Mouse (Mus musculus): ENCODE results near the gene Tiam2.

Gene Tiam2

GRCm38 (mm10) chr17:3396881-3397281, 70.5 kb downstream of the Tiam2 start:
- DNase-seq (ENCODE audit: low spot score): no peak

DNA sequence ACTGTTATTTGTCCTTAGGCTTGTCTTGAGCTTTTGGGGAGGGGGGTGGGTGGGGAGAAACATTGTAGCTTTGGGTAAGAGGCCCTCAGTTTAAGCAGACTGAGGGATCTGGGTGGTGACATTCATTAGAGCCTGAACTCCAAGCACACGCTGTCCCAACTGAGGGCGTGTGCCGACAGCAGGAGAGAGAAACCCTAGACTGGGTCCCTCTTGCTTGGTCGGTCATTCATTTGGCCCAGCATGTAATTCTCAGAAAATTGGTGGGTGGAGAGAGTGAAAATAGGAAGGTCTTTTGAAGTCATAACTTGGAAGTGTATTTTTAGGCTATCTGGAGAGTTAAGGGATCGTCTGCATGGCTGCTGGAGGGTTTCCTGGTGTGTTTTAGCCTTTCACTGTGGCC, 71.5 kb downstream of the Tiam2 start:
- DNase-seq (ENCODE audit: low spot score): no peak

GRCm38 (mm10) chr17:3405350-3406073, 79.1 kb downstream of the Tiam2 start:
- DNase-seq (ENCODE audit: low spot score): no peak

GRCm38 (mm10) chr17:3407051-3407450, 80.7 kb downstream of the Tiam2 start:
- DNase-seq (ENCODE audit: low spot score): peak; percentile 52

DNA sequence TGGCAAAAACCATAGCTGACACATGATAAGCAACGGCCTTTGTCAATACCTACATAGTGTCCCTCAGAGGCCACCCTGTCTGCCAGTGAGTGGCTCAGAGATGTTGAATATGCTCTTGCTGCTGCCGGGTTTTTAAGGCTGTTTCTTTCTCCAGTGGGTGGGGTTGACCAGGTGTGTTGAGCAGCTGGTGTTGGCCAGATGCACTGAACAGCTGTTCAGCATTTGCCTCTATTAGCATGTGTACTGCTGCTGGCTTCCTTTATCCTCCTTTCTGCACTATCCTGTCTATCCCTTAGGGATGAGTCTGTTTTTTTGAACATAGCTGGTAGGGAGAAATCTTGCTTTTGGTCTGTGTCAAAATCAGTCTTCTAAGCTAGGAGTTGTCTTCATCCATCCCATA, 83.9 kb downstream of the Tiam2 start:
- no peak for DNase-seq (ENCODE audit: low spot score)

GRCm38 (mm10) chr17:3412771-3413170, 86.4 kb downstream of the Tiam2 start:
- DNase-seq (ENCODE audit: low spot score): no peak

DNA sequence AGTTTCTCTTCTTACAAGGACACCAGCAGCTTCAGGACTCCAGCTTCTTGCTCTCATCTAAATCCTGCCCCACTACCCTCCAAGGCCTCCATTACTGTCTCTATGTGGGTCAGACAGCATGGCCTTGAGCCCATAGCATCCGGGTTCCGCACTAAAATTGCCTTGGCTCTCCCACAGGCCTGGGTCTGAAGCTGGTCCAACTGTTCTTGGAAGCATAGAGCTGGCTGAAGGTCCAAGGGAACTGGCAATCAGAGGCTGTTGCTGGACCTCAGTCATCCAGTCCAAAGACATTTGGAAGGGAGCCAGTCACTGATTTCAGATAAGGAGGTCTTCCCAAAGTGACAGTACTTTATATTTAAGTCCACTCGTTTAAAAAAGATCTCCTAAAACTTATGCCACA, 89.2 kb downstream of the Tiam2 start:
- no peak for DNase-seq (ENCODE audit: low spot score)

DNA sequence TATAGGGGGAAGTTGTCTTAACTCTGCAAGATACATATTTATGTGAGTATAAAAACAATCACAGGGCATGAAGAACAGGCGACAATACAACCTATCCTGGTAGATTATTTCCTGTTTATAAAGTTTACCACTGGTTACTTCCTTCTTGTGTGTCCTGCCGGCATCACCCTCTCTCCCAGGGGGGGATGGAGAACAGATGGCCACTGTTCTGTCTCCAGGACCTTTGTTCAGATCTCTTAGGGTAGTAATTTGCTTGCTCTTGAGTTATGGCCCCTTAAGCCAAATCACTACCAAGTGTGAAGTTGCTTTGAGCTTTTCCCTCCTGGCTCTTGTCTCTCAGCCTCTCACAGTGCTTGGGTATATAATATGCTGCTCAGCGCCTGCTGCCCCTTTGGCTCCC, 90.0 kb downstream of the Tiam2 start:
- DNase-seq (ENCODE audit: low spot score): peak; percentile 15

- no peak for DNase-seq (ENCODE audit: low spot score)
Measured at GRCm38 (mm10) chr17:3419368-3419928, 93.1 kb downstream of the Tiam2 start.

DNA sequence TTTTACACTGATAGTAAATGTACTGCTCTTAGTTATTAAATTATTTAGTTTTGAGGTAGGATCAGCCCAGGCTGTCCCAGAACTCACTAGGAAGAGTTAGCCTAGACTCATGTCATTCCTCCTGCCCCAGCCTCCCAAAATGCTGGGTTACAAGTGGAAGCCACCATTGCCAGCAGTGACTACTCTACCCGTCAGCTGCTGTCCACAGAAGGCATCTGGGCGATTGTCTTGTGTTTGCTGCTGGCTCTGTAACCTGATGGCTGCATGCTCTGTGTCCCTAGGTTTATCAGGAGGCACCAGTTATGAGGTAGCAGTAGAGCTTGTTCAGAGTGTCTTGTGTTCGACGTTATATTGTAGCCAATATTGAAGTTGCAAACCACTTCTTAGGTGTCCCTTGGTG, 93.8 kb downstream of the Tiam2 start:
- no peak for DNase-seq (ENCODE audit: low spot score)

DNA sequence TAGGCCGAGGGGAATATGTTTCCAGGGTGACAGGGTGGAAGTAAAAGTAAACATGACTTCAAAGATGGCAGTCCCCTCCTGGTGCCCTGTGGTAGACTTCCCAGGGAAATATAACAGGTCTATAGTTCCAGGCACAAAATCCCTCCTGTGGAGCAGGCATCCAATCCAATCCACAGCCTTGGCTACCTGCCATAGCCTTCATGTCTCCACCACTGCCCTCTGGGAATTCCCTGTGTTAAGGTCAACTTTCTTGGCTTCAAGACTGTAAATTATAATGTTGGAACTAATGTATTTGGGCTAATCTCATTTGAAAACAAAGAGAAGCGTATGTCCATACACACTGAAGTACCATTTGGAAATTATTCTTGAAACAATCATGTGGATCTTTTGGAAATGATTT, 97.0 kb downstream of the Tiam2 start:
- no peak for DNase-seq (ENCODE audit: low spot score)

DNA sequence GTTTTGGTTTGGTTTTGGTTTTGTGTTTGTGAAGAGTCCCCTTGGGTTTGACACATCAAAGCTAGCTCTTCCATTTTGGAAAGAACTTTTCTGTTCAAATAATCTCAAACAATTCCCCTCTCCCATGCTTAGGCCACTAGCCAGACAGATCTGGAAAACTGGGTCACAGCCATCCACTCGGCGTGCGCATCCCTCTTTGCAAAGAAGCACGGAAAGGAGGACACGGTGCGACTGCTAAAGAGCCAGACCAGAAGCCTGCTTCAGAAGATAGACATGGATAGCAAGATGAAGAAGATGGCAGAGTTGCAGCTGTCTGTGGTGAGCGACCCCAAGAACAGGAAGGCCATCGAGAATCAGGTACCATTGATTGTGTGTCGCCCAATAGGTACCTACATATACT, 102.3 kb downstream of the Tiam2 start:
- no peak for DNase-seq (ENCODE audit: low spot score)

DNA sequence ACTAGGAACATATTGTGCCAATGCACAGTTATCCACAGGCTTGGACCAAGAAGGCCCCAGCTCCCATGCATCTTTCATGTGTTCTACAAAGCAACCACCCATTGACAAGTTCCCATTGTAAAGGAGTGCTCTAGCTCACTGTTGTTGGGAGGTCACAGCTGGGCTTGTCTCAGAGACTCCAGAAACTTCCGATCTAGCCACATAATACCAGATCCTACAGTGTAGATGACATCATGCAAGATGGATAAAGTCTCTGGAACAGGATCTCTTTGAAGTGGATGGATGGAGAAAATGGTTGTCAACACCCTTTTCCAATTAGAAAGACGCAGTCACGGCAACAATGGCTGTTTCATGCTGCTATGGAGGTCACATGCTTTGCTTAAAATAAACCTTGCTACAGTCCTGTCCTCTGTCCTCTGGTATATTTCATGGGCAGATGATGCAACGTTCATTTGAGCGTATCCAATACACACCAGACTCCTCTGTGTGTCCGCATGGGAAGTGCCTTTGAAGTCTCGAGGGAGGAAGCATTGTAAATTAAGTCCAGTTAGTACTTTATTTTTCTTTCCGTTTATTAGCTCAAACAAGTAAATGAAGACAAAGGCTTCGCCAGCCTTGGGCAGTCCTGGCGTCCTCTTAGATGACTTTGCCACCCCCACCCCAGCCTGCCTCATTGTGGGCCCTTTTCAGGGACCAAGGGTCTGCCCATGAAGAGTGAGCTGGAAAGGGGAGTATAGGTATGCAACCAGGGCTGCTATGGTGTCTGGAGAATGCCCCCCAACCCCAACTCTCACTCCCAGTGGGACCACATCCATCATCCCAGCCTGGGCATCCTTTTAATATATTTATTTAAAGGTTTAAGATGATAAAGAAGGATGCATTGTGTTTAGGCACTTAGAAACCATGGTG, 106.5 kb downstream of the Tiam2 start:
- DNase-seq (ENCODE audit: low spot score): peak; percentile 28

DNA sequence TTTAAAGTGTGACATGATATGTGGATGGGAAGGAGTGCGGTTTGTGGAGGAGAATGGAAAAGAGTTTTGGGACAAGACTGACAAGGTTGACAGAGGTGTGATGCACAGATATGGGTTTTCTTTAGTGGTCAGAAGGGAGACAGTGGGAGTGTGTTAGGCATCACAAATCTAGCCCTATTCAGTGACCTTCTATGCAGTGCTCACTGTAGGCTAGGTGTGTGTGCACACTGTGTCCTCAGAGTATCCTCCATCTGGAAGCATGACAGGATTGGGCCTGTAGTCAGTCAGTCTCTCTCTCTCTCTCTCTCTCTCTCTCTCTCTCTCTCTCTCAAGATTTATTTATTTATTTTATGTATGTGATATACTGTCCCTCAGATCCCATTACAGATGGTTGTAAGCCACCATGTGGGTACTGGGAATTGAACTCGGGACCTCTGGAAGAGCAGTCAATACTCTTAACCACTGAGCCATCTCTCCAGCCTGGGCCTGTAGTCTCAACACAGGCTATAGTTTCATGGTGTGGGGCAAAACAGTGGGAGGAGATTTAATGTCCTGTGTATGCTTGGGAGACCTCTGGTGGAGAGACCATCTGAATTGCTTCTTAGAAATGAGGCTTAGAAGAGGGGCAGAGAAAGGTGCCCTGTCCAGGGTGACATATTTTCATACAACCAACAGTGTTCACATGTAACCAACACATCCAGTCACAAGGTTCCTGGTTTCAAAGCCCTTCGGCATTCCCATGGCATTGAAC, 107.3 kb downstream of the Tiam2 start:
- no peak for DNase-seq (ENCODE audit: low spot score)

DNA sequence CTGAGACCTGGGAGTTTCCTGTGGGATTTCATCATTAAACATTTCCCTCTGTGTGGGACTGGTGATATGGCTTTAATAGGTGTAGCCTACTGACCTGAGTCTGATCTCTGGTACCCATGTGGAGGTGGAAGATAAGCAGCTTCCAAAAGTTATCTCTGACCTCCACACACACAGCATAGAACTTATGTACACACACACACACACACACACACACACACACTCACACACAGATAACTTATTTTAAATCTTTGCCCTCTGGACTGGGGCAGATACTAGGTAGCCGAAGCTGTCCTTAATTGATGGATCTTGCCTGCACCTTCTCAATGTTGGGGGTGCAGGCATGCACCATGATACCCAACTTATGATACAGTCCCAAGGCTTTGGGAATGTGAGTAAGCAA, 108.9 kb downstream of the Tiam2 start:
- no peak for DNase-seq (ENCODE audit: low spot score)

- DNase-seq (ENCODE audit: low spot score): peak; percentile 21
Measured at GRCm38 (mm10) chr17:3436841-3437515, 110.6 kb downstream of the Tiam2 start.

DNA sequence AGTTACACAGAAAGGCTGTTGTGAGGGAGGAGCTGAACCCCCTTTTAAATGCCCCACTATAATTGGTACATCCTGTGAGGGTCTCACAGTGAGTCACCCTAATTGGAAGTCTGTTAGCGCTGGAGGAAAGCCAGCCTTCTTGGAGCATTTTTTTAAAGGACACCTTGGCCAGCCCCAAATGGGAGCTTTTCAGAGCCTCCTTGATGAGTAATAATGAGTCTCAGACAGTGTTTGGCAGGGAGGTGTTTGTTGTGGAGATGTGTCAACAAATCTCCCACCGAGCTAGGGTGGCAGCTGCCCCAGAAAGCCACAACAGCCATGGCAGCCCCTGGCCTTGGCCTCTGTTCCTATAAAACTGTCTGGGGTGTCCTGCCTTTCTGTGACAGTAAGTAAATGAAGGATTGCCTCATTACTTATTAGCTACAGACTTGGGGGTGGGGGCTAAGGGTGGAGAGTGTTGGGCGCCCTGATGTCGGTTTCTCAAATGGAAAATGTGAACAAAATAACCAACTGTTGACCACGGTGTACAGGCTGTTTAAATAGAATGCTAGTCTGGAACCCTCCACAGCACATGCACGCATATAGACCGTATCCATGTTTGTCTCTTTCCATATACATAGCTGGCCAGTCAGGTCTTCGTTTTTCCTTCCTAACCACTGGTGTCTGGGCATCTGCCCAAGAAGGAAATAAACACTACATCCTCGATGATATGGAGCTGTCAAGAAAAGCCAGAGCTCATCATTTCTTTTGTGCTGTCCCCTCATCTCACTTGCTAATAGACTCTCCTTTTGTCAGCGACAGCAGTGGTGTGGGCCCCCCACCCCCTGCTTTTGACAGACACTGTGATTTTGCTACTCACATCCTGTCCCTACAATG, 116.4 kb downstream of the Tiam2 start:
- DNase-seq (ENCODE audit: low spot score): no peak

DNA sequence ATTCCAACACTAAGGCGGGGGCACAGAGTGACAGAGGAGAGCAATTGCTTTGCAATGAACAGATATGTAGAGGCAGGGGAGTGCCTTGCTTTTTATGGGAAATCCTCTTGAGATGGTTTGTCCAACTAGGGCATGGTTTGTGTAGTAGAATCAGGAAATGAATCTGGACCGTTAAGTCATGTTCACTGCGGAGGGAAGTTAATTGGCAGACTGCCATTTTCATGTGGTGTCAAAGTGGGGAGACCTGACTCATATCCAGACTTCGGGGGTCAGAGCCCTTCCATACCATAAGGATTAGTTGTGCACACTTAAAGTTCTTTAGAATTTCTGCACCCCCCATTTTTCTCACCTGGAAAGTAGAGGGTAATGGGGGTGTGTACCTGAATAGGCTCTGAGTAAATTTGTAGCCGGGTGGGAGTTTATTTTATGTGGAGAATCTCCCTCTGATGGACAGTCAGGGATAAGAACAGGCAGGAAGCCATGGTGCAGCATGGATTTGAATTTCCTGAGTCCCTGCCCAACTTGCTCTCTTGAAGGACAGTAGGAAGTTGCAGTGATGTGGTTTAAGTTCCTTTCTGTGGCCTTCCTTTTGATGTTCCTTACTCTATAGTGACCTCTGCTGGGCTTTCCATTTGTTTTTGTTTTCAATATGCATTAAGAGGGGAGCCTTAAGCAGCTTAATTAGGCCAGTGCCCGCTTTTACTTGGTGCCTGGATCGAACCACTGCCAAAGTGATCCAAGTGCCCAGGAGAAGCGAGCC, 120.0 kb downstream of the Tiam2 start:
- peak; percentile 81 for DNase-seq (ENCODE audit: low spot score)

DNA sequence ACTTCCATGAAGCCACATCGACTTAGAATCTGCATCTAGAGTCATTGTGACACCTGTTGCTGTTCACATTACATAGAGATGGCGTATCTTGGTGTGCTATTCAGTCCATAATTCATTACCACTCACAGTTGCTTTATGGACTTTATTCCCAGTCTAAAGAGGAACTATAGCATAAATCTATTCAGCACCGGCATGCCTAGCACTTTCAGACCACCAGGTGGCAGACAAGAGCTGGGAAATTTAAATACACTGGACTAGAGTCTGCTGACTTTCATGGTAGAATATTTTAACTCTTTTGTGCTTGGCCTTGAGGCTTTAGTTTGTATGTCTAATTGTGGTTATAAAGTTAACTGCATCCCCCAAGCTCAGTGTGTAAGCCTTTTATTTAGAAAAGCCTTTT, 122.4 kb downstream of the Tiam2 start:
- DNase-seq (ENCODE audit: low spot score): peak; percentile 85

GRCm38 (mm10) chr17:3451077-3451476, 124.7 kb downstream of the Tiam2 start:
- DNase-seq (ENCODE audit: low spot score): peak; percentile 64

Measured in embryo, embryonic 10.5 days (tissue).